Mouse (Mus musculus): ENCODE results near the gene Zfand2b.

The Zfand2b gene

GRCm38 (mm10) chr1:75159540-75160255, 8.7 kb upstream of the Zfand2b start:
- DNase-seq (ENCODE audit: low read depth, low spot score): no peak

- DNase-seq (ENCODE audit: low read depth, low spot score): no peak
Observed at GRCm38 (mm10) chr1:75160256-75160617, 8.2 kb upstream of the Zfand2b start.

GRCm38 (mm10) chr1:75168093-75168471, 364 bp upstream of the Zfand2b start:
- no peak for DNase-seq (ENCODE audit: low read depth, low spot score)

- DNase-seq (ENCODE audit: low read depth, low spot score): no peak
Observed at GRCm38 (mm10) chr1:75179334-75180104, 11.1 kb downstream of the Zfand2b start.

GRCm38 (mm10) chr1:75180105-75180590, 11.7 kb downstream of the Zfand2b start, which contains the start of gene Abcb6:
Gene Abcb6 (minus strand): TSS chr1:75180392.
- DNase-seq (ENCODE audit: low read depth, low spot score): peak; percentile 72

GRCm38 (mm10) chr1:75180741-75181140, 12.3 kb downstream of the Zfand2b start:
- DNase-seq (ENCODE audit: low read depth, low spot score): no peak

GRCm38 (mm10) chr1:75181377-75181870, 13.0 kb downstream of the Zfand2b start:
- no peak for DNase-seq (ENCODE audit: low read depth, low spot score)

- DNase-seq (ENCODE audit: low read depth, low spot score): no peak
Observed at GRCm38 (mm10) chr1:75182160-75182559, 13.7 kb downstream of the Zfand2b start.

GRCm38 (mm10) chr1:75185495-75185894, 17.0 kb downstream of the Zfand2b start:
- no peak for DNase-seq (ENCODE audit: low read depth, low spot score)

GRCm38 (mm10) chr1:75187126-75187525, 18.7 kb downstream of the Zfand2b start:
- DNase-seq (ENCODE audit: low read depth, low spot score): no peak

- DNase-seq (ENCODE audit: low read depth, low spot score): no peak
Observed at GRCm38 (mm10) chr1:75187914-75188483, 19.6 kb downstream of the Zfand2b start.

- no peak for DNase-seq (ENCODE audit: low read depth, low spot score)
Observed at GRCm38 (mm10) chr1:75190577-75190976, 22.1 kb downstream of the Zfand2b start.

GRCm38 (mm10) chr1:75191258-75191621, 22.8 kb downstream of the Zfand2b start:
- no peak for DNase-seq (ENCODE audit: low read depth, low spot score)

GRCm38 (mm10) chr1:75191622-75192402, 23.4 kb downstream of the Zfand2b start, which contains the start of the genes Ankzf1 and Atg9a:
Gene Ankzf1 (plus strand): TSS chr1:75192151.
Gene Atg9a (minus strand): TSS chr1:75192196.
- peak; percentile 95 for DNase-seq (ENCODE audit: low read depth, low spot score)

- DNase-seq (ENCODE audit: low read depth, low spot score): no peak
Observed at GRCm38 (mm10) chr1:75192452-75192851, 24.0 kb downstream of the Zfand2b start.

GRCm38 (mm10) chr1:75201236-75201635, 32.8 kb downstream of the Zfand2b start:
- DNase-seq (ENCODE audit: low read depth, low spot score): no peak

GRCm38 (mm10) chr1:75208967-75209678, 40.7 kb downstream of the Zfand2b start:
- DNase-seq (ENCODE audit: low read depth, low spot score): no peak

- peak; percentile 84 for DNase-seq (ENCODE audit: low read depth, low spot score)
Observed at GRCm38 (mm10) chr1:75210136-75211087, 42.0 kb downstream of the Zfand2b start, which contains the start of the genes Glb1l and Stk16. Gene Glb1l (minus strand): TSS chr1:75210813. Gene Stk16 (plus strand): TSS chr1:75210838.

- DNase-seq (ENCODE audit: low read depth, low spot score): no peak
Observed at GRCm38 (mm10) chr1:75211141-75211708, 42.8 kb downstream of the Zfand2b start.

Measured in WW6 (cell line).